Mouse (Mus musculus) bone marrow, adult 2 months (tissue): ENCODE results near the gene Gm527.

Experiments used
- CTCF ChIP-seq: fragments of 200-500 bp; IDR thresholded peaks from 2 replicates; pipeline ENCODE4 v1.5.1; 2011; ENCODE audit warnings: low read length, control low read depth; ENCODE audit not compliant: control insufficient read depth, insufficient read depth
- POLR2A ChIP-seq: fragments of 200-500 bp; IDR thresholded peaks from 2 replicates; pipeline ENCODE4 v1.6.1; 2011; ENCODE audit warnings: low read depth, mild to moderate bottlenecking, control low read depth, low read length, borderline replicate concordance; ENCODE audit not compliant: control insufficient read depth

DNA sequence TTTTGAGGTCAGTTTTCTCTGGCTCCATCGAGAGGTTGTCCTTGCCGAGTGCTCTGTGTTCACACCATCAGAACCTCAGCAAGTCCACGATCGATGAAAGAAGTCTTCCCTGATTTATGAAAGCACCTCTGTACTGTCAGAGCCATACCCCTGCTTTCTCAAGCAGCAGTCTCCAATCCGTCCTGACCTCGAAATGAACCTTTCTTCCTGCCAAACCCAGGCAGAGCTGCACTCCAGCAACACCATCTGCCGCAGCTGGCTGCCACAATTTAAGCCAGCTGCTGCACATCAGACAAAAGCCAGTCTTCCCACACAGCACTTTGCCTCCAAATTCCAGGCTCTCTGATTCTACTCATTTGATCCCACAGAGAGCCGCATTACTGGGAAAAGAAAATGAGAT, 15.2 kb upstream of the Gm527 start:
- no peak for TF ChIP-seq CTCF
- TF ChIP-seq POLR2A, result no peak
